Mouse (Mus musculus) limb, embryonic 14.5 days (tissue): ENCODE data around the gene Sgms2. TPM values are rescaled to one million over a fixed set of nuclear protein-coding genes. Genes with fewer than 3 reads are reported as not detected.

Experiments used
- ATAC-seq: fragments of 200-750 bp; cut with Nextera tagmentation; 2 replicates; pipeline ENCODE4 v1.8.0; 2017; ENCODE audit warnings: low read depth, moderate number of reproducible peaks, moderate TSS enrichment; ENCODE audit not compliant: low FRiP score
- DNase-seq: peaks from one replicate; pipeline ENCODE4 v3.0.0-alpha.2; 2015; ENCODE audit warnings: low spot score
- H3K27ac ChIP-seq: fragments of 300-500 bp; sonication (generic); replicated peaks from 2 replicates; pipeline ENCODE4 v1.5.1; 2014; ENCODE audit warnings: low read depth, mild to moderate bottlenecking, low read length, moderate library complexity, mixed read lengths
- H3K27me3 ChIP-seq: fragments of 300-500 bp; sonication (generic); 2 replicates; pipeline ENCODE4 v1.6.1; 2014; ENCODE audit warnings: low read length, mixed read lengths; ENCODE audit not compliant: control insufficient read depth, insufficient read depth
- H3K36me3 ChIP-seq: fragments of 300-500 bp; sonication (generic); 2 replicates; pipeline ENCODE4 v1.6.1; 2014; ENCODE audit warnings: mild to moderate bottlenecking, low read length, moderate library complexity, mixed read lengths; ENCODE audit not compliant: control insufficient read depth, insufficient read depth
- H3K4me1 ChIP-seq: fragments of 300-500 bp; sonication (generic); 2 replicates; pipeline ENCODE4 v1.6.1; 2014; ENCODE audit warnings: antibody characterized with exemption, low read length, mixed read lengths; ENCODE audit not compliant: control insufficient read depth, insufficient read depth
- H3K4me2 ChIP-seq: fragments of 300-500 bp; sonication (generic); replicated peaks from 2 replicates; pipeline ENCODE4 v1.6.1; 2014; ENCODE audit warnings: low read depth, mild to moderate bottlenecking, low read length, moderate library complexity; ENCODE audit not compliant: severe bottlenecking
- H3K4me3 ChIP-seq: fragments of 300-500 bp; sonication (generic); replicated peaks from 2 replicates; pipeline ENCODE4 v1.5.1; 2014; ENCODE audit warnings: low read length
- H3K9ac ChIP-seq: fragments of 300-500 bp; sonication (generic); 2 replicates; pipeline ENCODE4 v1.6.1; 2014; ENCODE audit warnings: mild to moderate bottlenecking, low read depth, low read length, moderate library complexity; ENCODE audit not compliant: severe bottlenecking
- H3K9me3 ChIP-seq: fragments of 300-500 bp; sonication (generic); 2 replicates; pipeline ENCODE4 v1.6.1; 2016; ENCODE audit warnings: low read length; ENCODE audit not compliant: control insufficient read depth
- POLR2A ChIP-seq: fragments of 200-500 bp; IDR thresholded peaks from 2 replicates; pipeline ENCODE4 v1.8.0; 2012; ENCODE audit warnings: inconsistent platforms, mild to moderate bottlenecking, moderate library complexity, borderline replicate concordance; ENCODE audit not compliant: insufficient read depth, insufficient read length; ENCODE audit errors: extremely low read depth
- WGBS: fragments of 180-500 bp; shearing (Covaris S2); extraction: QIAGEN DNeasy Blood & Tissue Kit; methylation state at CpG from one replicate; pipeline ENCODE4 v1.1.7; 2014; 5-methylcytosine and 5-hydroxymethylcytosine counted together
- polyA plus RNA-seq, 2 experiments: library from polyadenylated mRNA; depleted of rRNA in 1 of 2; stranded (reverse) in 1 of 2; unstranded in 1 of 2; fragments of >200 nt; fragmentation: Nextera tagmentation in 1 of 2; extraction: Ambion mirVana in 1 of 2; gene quantifications; 2 replicates each; pipeline versions ENCODE4 v1.2.1 to v1.2.3; 2012 to 2014

Sgms2 gene
- polyA plus RNA-seq (2012; rRNA removed): 19.5 and 20.0 TPM in 2 replicates
- polyA plus RNA-seq (2014; fragmentation: Nextera tagmentation; extraction: Ambion mirVana): 16.6 and 18.7 TPM in 2 replicates

DNA sequence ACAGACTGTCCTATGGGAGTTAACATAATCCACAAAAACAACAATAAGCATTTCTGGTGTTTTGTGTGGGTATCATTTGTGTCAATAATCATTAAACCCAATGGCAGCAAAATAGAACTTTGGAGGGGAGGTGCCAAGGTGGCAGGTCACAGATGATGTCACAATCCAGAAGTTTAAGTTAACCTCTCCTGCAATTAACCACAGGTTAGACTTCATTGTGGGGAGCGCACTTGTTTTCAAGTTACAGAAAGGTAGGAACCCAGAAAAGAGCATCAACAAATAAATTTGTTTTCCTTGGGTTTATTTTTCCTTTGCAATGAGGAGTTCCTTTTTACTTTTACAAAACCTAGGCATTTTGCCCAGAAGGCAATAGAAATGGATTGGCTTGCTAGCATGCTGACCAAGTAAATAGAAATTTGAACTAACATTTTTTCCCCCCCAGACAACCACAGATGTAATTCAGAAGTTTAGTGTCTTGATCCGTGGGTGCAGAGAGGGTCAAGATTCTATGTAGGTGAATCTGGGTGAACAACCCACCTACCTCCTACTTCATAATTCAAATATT, at the start of gene Sgms2:
Gene Sgms2, minus strand, starts transcription at position 51 of the 565 bp plus-strand sequence.
- ATAC-seq (no peak), DNase-seq (no peak)
- peaks cover 9% of the 10 kb centered on the region for H3K4me1 ChIP-seq
- 88% methylated on average over 2 of the region's 2 CpGs for WGBS
- peak within 1 kb of the TSS; percentile 90 for H3K4me2 ChIP-seq
- H3K9ac ChIP-seq: peak within 1 kb of the TSS; percentile 71
- H3K9me3 ChIP-seq: no peaks in the 10 kb centered on the region
- H3K27me3 ChIP-seq: no peaks in the 10 kb centered on the region; the same call in 1 of the 2 replicates
- H3K27ac ChIP-seq: peak within 1 kb of the TSS; percentile 48; the same call in 1 of the 2 replicates
- peak within 1 kb of the TSS; percentile 74 for H3K4me3 ChIP-seq
- H3K36me3 ChIP-seq: no peaks in the 10 kb centered on the region
- TF ChIP-seq POLR2A: no peak

DNA sequence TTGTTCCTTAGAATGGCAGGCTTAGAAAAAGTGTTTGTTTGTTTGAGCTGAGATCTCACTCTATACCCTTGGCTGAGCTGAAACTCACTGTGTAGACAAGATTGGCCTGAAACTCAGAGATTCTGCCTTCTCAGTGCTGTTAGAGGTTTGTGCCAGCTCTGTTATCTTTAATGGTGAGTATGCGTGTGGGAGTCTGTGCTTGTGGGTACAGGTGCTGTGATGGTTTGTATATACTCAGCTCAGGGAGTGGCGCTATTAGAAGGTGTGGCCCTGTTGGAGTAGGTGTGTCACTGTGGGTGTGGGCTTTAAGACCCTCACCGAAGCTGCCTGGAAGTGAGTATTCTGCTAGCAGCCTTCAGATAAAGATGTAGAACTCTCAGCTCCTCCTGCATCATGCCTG, 34.0 kb upstream of the Sgms2 start:
- WGBS: 91% methylated on average over 3 of the region's 3 CpGs

DNA sequence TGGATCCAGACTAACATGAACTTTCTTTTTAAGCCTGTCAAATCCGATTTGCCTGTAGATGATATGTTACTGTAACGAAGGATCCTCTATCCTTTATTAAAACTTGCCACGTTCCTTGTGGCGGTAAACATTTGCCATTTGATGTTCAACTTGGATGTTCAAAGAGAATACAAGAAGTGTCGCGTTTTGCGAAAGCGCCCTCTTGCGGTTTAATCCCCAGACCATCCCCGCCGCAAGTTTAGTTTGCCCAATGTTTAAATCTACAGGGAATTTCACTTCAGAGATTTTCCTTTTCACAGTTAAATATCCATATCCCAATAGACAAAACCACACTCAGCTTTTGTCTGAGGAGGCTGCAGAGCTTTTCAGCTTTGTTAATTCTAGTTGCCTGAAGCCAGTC, 33.6 kb upstream of the Sgms2 start:
- no peak for ATAC-seq
- 0 out of 2 replicates have a peak, but pooled peaks cover 3% of the 10 kb centered on the region for H3K4me1 ChIP-seq
- no peak overlapping the region for H3K4me3 ChIP-seq
- peak; percentile 55 for DNase-seq
- H3K4me2 ChIP-seq: no peak overlapping the region
- TF ChIP-seq POLR2A: no peak
- H3K27ac ChIP-seq: no peak overlapping the region
- no peaks in the 10 kb centered on the region for H3K36me3 ChIP-seq
- WGBS: 21% methylated on average over 11 of the region's 11 CpGs
- H3K9me3 ChIP-seq: no peaks in the 10 kb centered on the region
- H3K27me3 ChIP-seq: no peaks in the 10 kb centered on the region
- no peak overlapping the region for H3K9ac ChIP-seq

More for the DNA sequence above, 34.0 kb upstream of the Sgms2 start:
- H3K4me3 ChIP-seq: no peak overlapping the region
- H3K4me2 ChIP-seq: no peak overlapping the region
- no peak for DNase-seq
- H3K27me3 ChIP-seq: no peaks in the 10 kb centered on the region
- TF ChIP-seq POLR2A: no peak
- H3K9me3 ChIP-seq: no peaks in the 10 kb centered on the region
- no peak for ATAC-seq
- H3K27ac ChIP-seq: no peak overlapping the region
- H3K36me3 ChIP-seq: no peaks in the 10 kb centered on the region
- H3K9ac ChIP-seq: no peak overlapping the region
- H3K4me1 ChIP-seq: 0 out of 2 replicates have a peak, but pooled peaks cover 3% of the 10 kb centered on the region

DNA sequence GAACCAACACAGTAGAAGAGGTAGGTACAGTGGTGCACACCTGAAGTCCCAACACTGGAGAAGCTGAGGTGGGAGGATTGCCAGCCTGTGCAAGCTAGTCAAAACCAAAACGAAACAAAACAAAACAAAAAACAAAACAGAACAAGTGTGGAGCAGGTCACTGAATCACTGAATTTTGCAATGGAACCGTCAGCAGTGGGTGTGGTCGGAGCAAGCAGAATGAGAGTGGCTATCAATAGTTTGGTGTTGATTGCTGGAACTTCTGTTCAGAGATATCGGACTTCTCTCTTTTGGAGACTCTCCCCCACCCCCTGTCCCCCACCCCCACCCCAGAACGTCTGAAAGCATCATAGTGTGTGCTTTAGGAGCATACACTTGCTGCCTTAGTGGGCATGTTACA, 33.0 kb upstream of the Sgms2 start:
- H3K4me2 ChIP-seq: no peak overlapping the region

DNA sequence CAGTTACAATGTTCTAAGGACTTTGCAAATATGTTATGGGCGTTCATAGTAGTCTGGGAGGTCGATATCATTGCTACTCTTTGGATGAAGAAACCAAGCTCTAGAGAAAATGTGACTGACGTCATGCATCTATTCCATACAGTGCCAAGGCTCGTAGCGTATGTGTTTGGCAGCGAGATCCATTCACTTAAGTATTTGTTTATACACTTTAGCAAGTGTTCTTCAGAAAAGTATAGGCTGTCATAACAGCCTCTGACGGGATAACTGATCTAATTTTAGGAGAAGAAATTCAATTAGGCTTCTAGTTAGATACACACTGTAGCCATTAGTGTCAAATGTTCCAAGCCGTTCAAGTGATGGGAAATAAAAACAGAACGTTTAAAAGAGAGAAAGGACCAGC, 32.5 kb upstream of the Sgms2 start:
- no peak for TF ChIP-seq POLR2A
- H3K9me3 ChIP-seq: no peaks in the 10 kb centered on the region
- DNase-seq: no peak
- no peak for ATAC-seq
- no peak overlapping the region for H3K27ac ChIP-seq
- no peak overlapping the region for H3K4me3 ChIP-seq
- H3K36me3 ChIP-seq: no peaks in the 10 kb centered on the region
- no peak overlapping the region for H3K9ac ChIP-seq
- H3K4me1 ChIP-seq: 0 out of 2 replicates have a peak, but pooled peaks cover 3% of the 10 kb centered on the region
- H3K4me2 ChIP-seq: no peak overlapping the region
- WGBS: 79% methylated on average over 9 of the region's 9 CpGs
- no peaks in the 10 kb centered on the region for H3K27me3 ChIP-seq

More for the DNA sequence above, 33.0 kb upstream of the Sgms2 start:
- no peak for TF ChIP-seq POLR2A
- no peak overlapping the region for H3K27ac ChIP-seq
- H3K9me3 ChIP-seq: no peaks in the 10 kb centered on the region
- no peak for ATAC-seq
- H3K4me3 ChIP-seq: no peak overlapping the region
- WGBS: 81% methylated on average over 5 of the region's 5 CpGs
- H3K4me1 ChIP-seq: 0 out of 2 replicates have a peak, but pooled peaks cover 3% of the 10 kb centered on the region
- no peak overlapping the region for H3K9ac ChIP-seq
- DNase-seq: no peak
- H3K36me3 ChIP-seq: no peaks in the 10 kb centered on the region
- H3K27me3 ChIP-seq: no peaks in the 10 kb centered on the region

DNA sequence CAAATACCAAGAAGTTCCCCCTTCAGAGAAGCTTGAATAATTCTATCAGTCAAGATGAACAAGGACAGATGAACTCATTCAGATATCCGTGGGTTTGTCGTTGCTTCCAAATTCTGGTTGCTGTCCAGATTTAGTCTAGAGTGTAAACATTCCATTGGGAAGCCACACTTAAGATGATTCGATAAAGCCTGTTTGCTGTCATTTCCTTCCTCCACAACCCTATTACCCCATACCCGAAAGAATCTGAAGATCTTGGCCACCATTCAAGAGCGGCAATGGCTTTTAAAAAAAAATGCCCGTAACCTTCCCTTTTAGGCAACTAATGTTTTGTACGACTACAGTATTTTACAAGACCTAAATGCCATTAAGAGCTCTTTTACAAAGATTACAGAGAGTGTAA, 31.0 kb upstream of the Sgms2 start:
- Histone ChIP-seq H3K4me2 (no peak overlapping the region), H3K27me3 (no peaks in the 10 kb centered on the region), H3K36me3 (no peaks in the 10 kb centered on the region), H3K4me1 (0 out of 2 replicates have a peak, but pooled peaks cover 3% of the 10 kb centered on the region), H3K9ac (no peak overlapping the region), H3K27ac (no peak overlapping the region), H3K9me3 (no peaks in the 10 kb centered on the region), H3K4me3 (no peak overlapping the region)
- 42% methylated on average over 7 of the region's 7 CpGs for WGBS
- no peak for TF ChIP-seq POLR2A
- no peak for ATAC-seq
- peak; percentile 5 for DNase-seq
